Mouse (Mus musculus) forebrain, embryonic 15.5 days (tissue): Measurements from ENCODE around the gene Hist1h2bf. TPM values are rescaled to one million over a fixed set of nuclear protein-coding genes. Genes with fewer than 3 reads are reported as not detected.
A peak's percentile ranks its signal among the peaks of the same experiment; 100 is the strongest.
"Not testable (repeated sequence)": the region's sequence is repeated elsewhere in the genome, so short reads cannot be mapped to it uniquely, and the experiment has no call there.

Source experiments
- ATAC-seq: fragments of 200-750 bp; cut with Nextera tagmentation; replicated peaks from 2 replicates; pipeline ENCODE4 v1.8.0; 2017; ENCODE audit warnings: mild to moderate bottlenecking, moderate TSS enrichment, moderate library complexity
- H3K27ac ChIP-seq: fragments of 300-500 bp; sonication (generic); replicated peaks from 2 replicates; pipeline ENCODE4 v1.5.1; 2015; ENCODE audit warnings: mild to moderate bottlenecking, inconsistent platforms
- H3K27me3 ChIP-seq: fragments of 300-500 bp; sonication (generic); 2 replicates; pipeline ENCODE4 v1.6.1; 2015; ENCODE audit warnings: inconsistent platforms
- H3K36me3 ChIP-seq: fragments of 300-500 bp; sonication (generic); 2 replicates; pipeline ENCODE4 v1.6.1; 2015; ENCODE audit warnings: mild to moderate bottlenecking, inconsistent platforms
- H3K4me1 ChIP-seq: fragments of 300-500 bp; sonication (generic); 2 replicates; pipeline ENCODE4 v1.6.1; 2015; ENCODE audit warnings: inconsistent platforms
- H3K4me2 ChIP-seq: fragments of 300-500 bp; sonication (generic); replicated peaks from 2 replicates; pipeline ENCODE4 v1.6.1; 2015; ENCODE audit warnings: mild to moderate bottlenecking, inconsistent platforms
- H3K4me3 ChIP-seq: fragments of 300-500 bp; sonication (generic); 2 replicates; pipeline ENCODE4 v1.5.1; 2015; ENCODE audit warnings: mild to moderate bottlenecking, inconsistent platforms
- H3K9ac ChIP-seq: fragments of 300-500 bp; sonication (generic); replicated peaks from 2 replicates; pipeline ENCODE4 v1.6.1; 2015; ENCODE audit warnings: mild to moderate bottlenecking, inconsistent platforms
- H3K9me3 ChIP-seq: fragments of 300-500 bp; sonication (generic); 2 replicates; pipeline ENCODE4 v1.6.1; 2016; ENCODE audit warnings: inconsistent platforms
- WGBS: fragments of 180-500 bp; shearing (Covaris S2); methylation state at CpG from one replicate; pipeline ENCODE4 v1.1.7; 2015; ENCODE audit warnings: mixed read lengths; 5-methylcytosine and 5-hydroxymethylcytosine counted together
- polyA plus RNA-seq: library from polyadenylated mRNA; unstranded; fragments of >200 nt; fragmentation: Nextera tagmentation; extraction: Ambion mirVana; gene quantifications from 2 replicates; pipeline ENCODE4 v1.2.1, GENCODE M21; 2015

Gene Hist1h2bf
- polyA plus RNA-seq, 1 experiment from 2014 or later = 2.9 TPM

- Histone ChIP-seq H3K4me2 (no peak overlapping the region), H3K27ac (no peak overlapping the region), H3K27me3 (no peaks in the 10 kb centered on the region), H3K4me1 (no peaks in the 10 kb centered on the region), H3K4me3 (no peak overlapping the region), H3K9me3 (no peaks in the 10 kb centered on the region), H3K36me3 (no peaks in the 10 kb centered on the region), H3K9ac (no peak overlapping the region)
- ATAC-seq = no peak
- 92% methylated on average over 3 of the region's 3 CpGs for WGBS
These were observed 30.5 kb upstream of the Hist1h2bf start for GRCm38 (mm10) chr13:23604452-23604851.

GRCm38 (mm10) chr13:23603182-23603699, 29.2 kb upstream of the Hist1h2bf start:
- Histone ChIP-seq H3K27ac (no peak overlapping the region), H3K9me3 (no peaks in the 10 kb centered on the region), H3K4me1 (no peaks in the 10 kb centered on the region), H3K4me2 (no peak overlapping the region), H3K9ac (no peak overlapping the region), H3K36me3 (no peaks in the 10 kb centered on the region), H3K4me3 (no peak overlapping the region), H3K27me3 (no peaks in the 10 kb centered on the region)
- WGBS = 91% methylated on average over 7 of the region's 7 CpGs
- no peak for ATAC-seq

- no peak overlapping the region for H3K9ac ChIP-seq
- no peaks in the 10 kb centered on the region for H3K4me1 ChIP-seq
- no peaks in the 10 kb centered on the region for H3K9me3 ChIP-seq
- H3K27me3 ChIP-seq = no peaks in the 10 kb centered on the region
- H3K4me2 ChIP-seq = no peak overlapping the region
- H3K4me3 ChIP-seq = no peak overlapping the region
- WGBS = 8% methylated on average over 9 of the region's 9 CpGs
- H3K27ac ChIP-seq = no peak overlapping the region
- ATAC-seq = no peak
- H3K36me3 ChIP-seq = no peaks in the 10 kb centered on the region
These were observed 24.0 kb upstream of the Hist1h2bf start for GRCm38 (mm10) chr13:23597957-23598356.

GRCm38 (mm10) chr13:23595622-23596372, 21.8 kb upstream of the Hist1h2bf start:
- no peaks in the 10 kb centered on the region for H3K4me1 ChIP-seq
- WGBS = 87% methylated on average over 7 of the region's 7 CpGs
- no peaks in the 10 kb centered on the region for H3K9me3 ChIP-seq
- H3K4me3 ChIP-seq = no peak overlapping the region
- no peak overlapping the region for H3K27ac ChIP-seq
- no peak overlapping the region for H3K4me2 ChIP-seq
- H3K9ac ChIP-seq = no peak overlapping the region
- H3K36me3 ChIP-seq = no peaks in the 10 kb centered on the region
- no peaks in the 10 kb centered on the region for H3K27me3 ChIP-seq
- no peak for ATAC-seq

GRCm38 (mm10) chr13:23595185-23595584, 21.2 kb upstream of the Hist1h2bf start:
- no peak for ATAC-seq
- Histone ChIP-seq H3K27ac (no peak overlapping the region), H3K27me3 (no peaks in the 10 kb centered on the region), H3K4me2 (no peak overlapping the region), H3K36me3 (no peaks in the 10 kb centered on the region), H3K9ac (no peak overlapping the region), H3K4me3 (no peak overlapping the region), H3K9me3 (no peaks in the 10 kb centered on the region), H3K4me1 (no peaks in the 10 kb centered on the region)
- WGBS = 77% methylated on average over 2 of the region's 2 CpGs

- no peak overlapping the region for H3K9ac ChIP-seq
- no peaks in the 10 kb centered on the region for H3K9me3 ChIP-seq
- no peak overlapping the region for H3K4me3 ChIP-seq
- ATAC-seq = no peak
- H3K4me2 ChIP-seq = no peak overlapping the region
- no peaks in the 10 kb centered on the region for H3K36me3 ChIP-seq
- no peaks in the 10 kb centered on the region for H3K4me1 ChIP-seq
- H3K27ac ChIP-seq = no peak overlapping the region
- no peaks in the 10 kb centered on the region for H3K27me3 ChIP-seq
- 87% methylated on average over 5 of the region's 5 CpGs for WGBS
These were observed 19.2 kb upstream of the Hist1h2bf start for GRCm38 (mm10) chr13:23593051-23593770.

- no peak overlapping the region for H3K9ac ChIP-seq
- 85% methylated on average over 7 of the region's 7 CpGs for WGBS
- H3K9me3 ChIP-seq = no peaks in the 10 kb centered on the region
- H3K4me3 ChIP-seq = no peak overlapping the region
- H3K27me3 ChIP-seq = no peaks in the 10 kb centered on the region
- ATAC-seq = no peak
- no peaks in the 10 kb centered on the region for H3K36me3 ChIP-seq
- no peak overlapping the region for H3K4me2 ChIP-seq
- no peak overlapping the region for H3K27ac ChIP-seq
- no peaks in the 10 kb centered on the region for H3K4me1 ChIP-seq
These were observed 18.6 kb upstream of the Hist1h2bf start for GRCm38 (mm10) chr13:23592614-23593013.

GRCm38 (mm10) chr13:23591886-23592285, 17.9 kb upstream of the Hist1h2bf start:
- not testable (repeated sequence) for H3K27me3 ChIP-seq, H3K9me3 ChIP-seq, H3K4me2 ChIP-seq, ATAC-seq, H3K4me1 ChIP-seq, H3K9ac ChIP-seq, H3K36me3 ChIP-seq, H3K27ac ChIP-seq, H3K4me3 ChIP-seq
- 92% methylated on average over 7 of the region's 7 CpGs for WGBS

GRCm38 (mm10) chr13:23591206-23591605, 17.2 kb upstream of the Hist1h2bf start:
- H3K36me3 ChIP-seq = no peaks in the 10 kb centered on the region
- no peak overlapping the region for H3K27ac ChIP-seq
- peaks cover 10% of the 10 kb centered on the region for H3K4me1 ChIP-seq
- no peaks in the 10 kb centered on the region for H3K9me3 ChIP-seq
- H3K4me3 ChIP-seq = no peak overlapping the region
- H3K27me3 ChIP-seq = no peaks in the 10 kb centered on the region
- H3K4me2 ChIP-seq = no peak overlapping the region
- no peak overlapping the region for H3K9ac ChIP-seq
- ATAC-seq = no peak
- 96% methylated on average over 7 of the region's 7 CpGs for WGBS

- peak overlapping the region; percentile 97 for H3K27ac ChIP-seq
- H3K9me3 ChIP-seq = no peaks in the 10 kb centered on the region
- H3K4me3 ChIP-seq = peak overlapping the region; percentile 47
- peak overlapping the region; percentile 77 for H3K4me2 ChIP-seq
- 3% methylated on average over 1 of the region's 1 CpGs for WGBS
- no peak for ATAC-seq
- H3K27me3 ChIP-seq = no peaks in the 10 kb centered on the region
- no peaks in the 10 kb centered on the region for H3K36me3 ChIP-seq
- peaks cover 43% of the 10 kb centered on the region for H3K4me1 ChIP-seq
- peak overlapping the region; percentile 27 for H3K9ac ChIP-seq
These were observed 12.9 kb upstream of the Hist1h2bf start for GRCm38 (mm10) chr13:23586940-23587225.

GRCm38 (mm10) chr13:23586099-23586939, 12.3 kb upstream of the Hist1h2bf start:
- H3K9me3 ChIP-seq = no peaks in the 10 kb centered on the region
- H3K9ac ChIP-seq = peak overlapping the region; percentile 27
- no peaks in the 10 kb centered on the region for H3K27me3 ChIP-seq
- peak overlapping the region; percentile 47 for H3K4me3 ChIP-seq
- H3K4me2 ChIP-seq = peak overlapping the region; percentile 77
- ATAC-seq = no peak
- under 1% methylated on average over 22 of the region's 22 CpGs for WGBS
- peaks cover 45% of the 10 kb centered on the region for H3K4me1 ChIP-seq
- H3K27ac ChIP-seq = peak overlapping the region; percentile 97
- no peaks in the 10 kb centered on the region for H3K36me3 ChIP-seq
